Mouse (Mus musculus): ENCODE results near the gene Elf5. TPM values are rescaled to one million over a fixed set of nuclear protein-coding genes. Genes with fewer than 3 reads are reported as not detected.

Elf5 gene
- polyA plus RNA-seq (2015; fragmentation: Nextera tagmentation; extraction: Ambion mirVana) = not detected in 2 replicates

DNA sequence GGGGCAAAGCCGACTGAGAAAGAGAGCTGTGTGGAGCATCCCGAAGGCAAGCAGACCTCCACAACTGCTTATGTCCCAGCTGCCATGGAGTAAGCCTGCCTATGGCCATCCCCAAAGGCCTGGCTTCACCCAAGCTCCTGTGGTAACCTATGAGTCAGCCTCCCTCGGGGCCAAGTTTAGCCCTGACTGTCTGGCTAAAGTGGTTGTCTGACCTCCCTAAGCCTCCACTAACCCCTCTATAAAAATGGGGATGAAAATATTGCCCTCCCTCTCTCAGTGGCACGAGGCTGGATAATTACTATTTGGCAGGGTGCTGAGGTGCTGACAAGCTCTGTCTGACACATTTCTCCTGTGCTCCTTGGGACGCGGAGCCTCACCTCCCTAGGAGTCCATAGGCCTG is at the start of gene Elf5:
TSS of gene Elf5 (plus strand) at position 341 of the 400 bp plus-strand sequence.
- no peaks in the 10 kb centered on the region for H3K9me3 ChIP-seq
- no peak within 1 kb of the TSS for H3K4me3 ChIP-seq
- H3K27me3 ChIP-seq (replicated peaks) = no peaks in the 10 kb centered on the region
- 90% methylated on average over 6 of the region's 6 CpGs for WGBS
- no peak within 1 kb of the TSS for H3K4me2 ChIP-seq
- H3K9ac ChIP-seq = no peak within 1 kb of the TSS
- H3K27ac ChIP-seq = no peak within 1 kb of the TSS
- H3K36me3 ChIP-seq (replicated peaks) = no peaks in the 10 kb centered on the region
- no peaks in the 10 kb centered on the region for H3K4me1 ChIP-seq
- no peak for ATAC-seq (replicated peaks)

DNA sequence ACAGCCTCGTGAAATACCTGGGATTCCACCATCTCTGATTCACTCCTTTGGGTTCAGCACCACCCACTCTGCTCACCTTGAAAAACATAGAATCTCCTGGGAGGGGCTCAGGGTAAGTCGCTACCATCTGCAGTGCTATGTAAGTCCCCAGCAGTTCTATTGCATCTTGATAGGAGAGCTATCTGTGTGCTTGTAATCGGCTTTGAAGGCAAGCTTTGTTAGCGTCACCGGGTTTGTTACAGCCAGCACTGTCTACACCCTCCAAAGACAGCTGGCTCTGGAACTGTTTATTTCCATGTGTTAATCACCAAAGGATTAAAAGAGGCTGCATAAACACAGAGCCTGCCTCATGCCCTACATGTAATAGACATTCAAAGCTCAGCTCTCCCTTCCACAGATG is 38.9 kb upstream of the Elf5 start:
- Histone ChIP-seq H3K27ac (no peak overlapping the region), H3K27me3 (replicated peaks) (no peaks in the 10 kb centered on the region), H3K4me1 (no peaks in the 10 kb centered on the region), H3K9ac (no peak overlapping the region), H3K4me2 (no peak overlapping the region), H3K9me3 (no peaks in the 10 kb centered on the region), H3K36me3 (replicated peaks) (no peaks in the 10 kb centered on the region), H3K4me3 (no peak overlapping the region)
- 72% methylated on average over 5 of the region's 5 CpGs for WGBS
- no peak for ATAC-seq (replicated peaks)

DNA sequence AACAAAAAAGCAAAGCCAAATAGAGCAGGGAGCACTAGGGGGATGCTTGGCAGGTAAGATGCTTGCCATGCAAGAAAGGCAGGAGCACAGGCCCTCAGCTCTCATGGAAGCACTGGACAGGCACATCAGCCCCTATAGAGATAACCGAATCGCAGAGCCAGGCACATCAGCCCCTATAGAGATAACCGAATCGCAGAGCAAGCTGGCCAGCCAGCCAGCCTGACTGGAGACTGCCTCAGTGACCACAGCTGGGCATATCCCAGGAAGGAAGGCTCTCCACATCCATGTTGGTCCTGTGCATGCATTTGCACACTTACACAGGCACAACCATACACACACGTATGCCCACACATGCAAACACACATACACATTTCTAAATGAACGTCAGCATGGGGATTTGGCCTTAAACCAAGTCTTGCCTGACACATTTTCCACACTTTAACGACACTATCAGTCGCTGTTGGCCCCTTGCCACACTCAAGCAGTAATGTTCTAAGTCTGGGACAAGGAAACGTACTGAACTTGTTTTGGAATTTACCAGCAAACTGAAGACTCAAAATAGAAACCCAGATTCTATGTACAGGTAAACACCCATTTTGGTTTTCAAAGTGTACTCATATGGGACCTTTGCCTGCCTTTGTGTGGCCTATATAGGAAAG is 31.9 kb upstream of the Elf5 start:
- no peak overlapping the region for H3K4me3 ChIP-seq

DNA sequence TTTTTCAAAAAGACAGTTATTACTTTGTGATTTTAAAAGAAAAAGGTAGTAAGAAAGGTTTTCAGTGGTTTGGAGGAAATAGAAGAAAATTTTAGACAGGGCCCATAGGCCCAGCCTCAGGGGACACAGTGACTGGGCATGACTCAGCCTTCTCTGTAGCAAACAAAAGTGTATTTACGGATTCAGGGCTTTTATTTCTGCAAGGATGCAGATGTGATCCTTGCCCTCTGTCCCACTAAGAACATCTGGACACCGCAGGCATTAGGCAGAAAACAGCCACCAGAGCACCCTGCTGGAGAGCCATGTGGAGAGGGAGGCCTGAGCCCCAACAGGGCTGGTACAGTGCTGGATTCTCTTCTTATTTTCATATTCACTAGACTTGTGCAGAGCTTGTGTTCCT is 29.3 kb upstream of the Elf5 start:
- Histone ChIP-seq H3K36me3 (replicated peaks) (no peaks in the 10 kb centered on the region), H3K4me1 (no peaks in the 10 kb centered on the region), H3K4me3 (no peak overlapping the region), H3K9ac (no peak overlapping the region), H3K27me3 (replicated peaks) (no peaks in the 10 kb centered on the region), H3K9me3 (no peaks in the 10 kb centered on the region), H3K27ac (no peak overlapping the region), H3K4me2 (no peak overlapping the region)
- ATAC-seq (replicated peaks) = no peak
- 71% methylated on average over 2 of the region's 2 CpGs for WGBS

More for the DNA sequence above, 31.9 kb upstream of the Elf5 start:
- ATAC-seq (replicated peaks) = no peak
- no peak overlapping the region for H3K9ac ChIP-seq
- no peaks in the 10 kb centered on the region for H3K9me3 ChIP-seq
- no peak overlapping the region for H3K4me2 ChIP-seq
- no peaks in the 10 kb centered on the region for H3K4me1 ChIP-seq
- no peaks in the 10 kb centered on the region for H3K36me3 ChIP-seq (replicated peaks)
- 81% methylated on average over 9 of the region's 9 CpGs for WGBS
- H3K27ac ChIP-seq = no peak overlapping the region
- H3K27me3 ChIP-seq (replicated peaks) = no peaks in the 10 kb centered on the region

DNA sequence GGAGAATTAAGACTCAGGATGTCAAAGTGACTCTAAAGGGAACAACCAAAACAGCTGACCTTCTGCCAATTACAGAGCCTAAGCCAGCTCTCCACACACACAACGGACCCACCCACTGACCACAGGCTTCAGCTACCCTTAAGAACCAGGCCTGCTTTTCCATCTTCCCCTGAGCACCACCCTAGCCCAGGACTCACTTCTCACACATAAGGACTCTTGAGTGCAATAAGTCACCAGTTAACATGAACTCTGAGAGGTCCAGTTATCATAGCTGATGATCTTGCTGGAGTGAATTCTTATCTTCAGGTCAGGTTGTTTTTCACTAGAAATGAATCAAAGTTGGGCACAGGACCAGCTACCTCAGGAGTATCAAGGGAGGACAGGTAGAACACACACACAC is 23.6 kb upstream of the Elf5 start:
- Histone ChIP-seq H3K4me1 (0 out of 2 replicates have a peak, but pooled peaks cover 3% of the 10 kb centered on the region), H3K4me3 (no peak overlapping the region), H3K36me3 (replicated peaks) (no peaks in the 10 kb centered on the region), H3K4me2 (no peak overlapping the region), H3K9me3 (no peaks in the 10 kb centered on the region), H3K9ac (no peak overlapping the region), H3K27me3 (replicated peaks) (no peaks in the 10 kb centered on the region), H3K27ac (no peak overlapping the region)
- ATAC-seq (replicated peaks) = no peak
- 97% methylated on average over 1 of the region's 1 CpGs for WGBS

DNA sequence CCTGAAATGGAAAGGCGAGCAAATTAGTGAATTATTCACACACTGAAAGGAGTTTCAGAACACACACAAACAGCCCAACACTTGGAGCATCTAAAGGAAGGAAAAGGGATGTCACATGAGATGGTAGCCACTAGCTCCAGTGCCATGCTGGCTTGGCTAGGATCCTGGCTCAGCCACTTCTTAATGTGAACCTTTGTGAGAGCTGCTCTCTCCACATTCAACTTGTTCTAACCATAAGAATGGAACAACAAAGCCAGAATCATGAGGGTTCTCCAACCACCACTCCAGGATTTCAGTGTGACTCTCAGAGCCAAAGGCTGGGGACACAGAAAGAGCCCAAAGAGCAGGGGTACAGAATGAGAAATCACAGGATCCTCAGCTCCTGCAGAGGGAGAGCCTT is 23.2 kb upstream of the Elf5 start:
- Histone ChIP-seq H3K9me3 (no peaks in the 10 kb centered on the region), H3K36me3 (replicated peaks) (no peaks in the 10 kb centered on the region), H3K27ac (no peak overlapping the region), H3K27me3 (replicated peaks) (no peaks in the 10 kb centered on the region), H3K4me1 (0 out of 2 replicates have a peak, but pooled peaks cover 3% of the 10 kb centered on the region), H3K9ac (no peak overlapping the region), H3K4me3 (no peak overlapping the region), H3K4me2 (no peak overlapping the region)
- WGBS = 83% methylated on average over 1 of the region's 1 CpGs
- no peak for ATAC-seq (replicated peaks)

DNA sequence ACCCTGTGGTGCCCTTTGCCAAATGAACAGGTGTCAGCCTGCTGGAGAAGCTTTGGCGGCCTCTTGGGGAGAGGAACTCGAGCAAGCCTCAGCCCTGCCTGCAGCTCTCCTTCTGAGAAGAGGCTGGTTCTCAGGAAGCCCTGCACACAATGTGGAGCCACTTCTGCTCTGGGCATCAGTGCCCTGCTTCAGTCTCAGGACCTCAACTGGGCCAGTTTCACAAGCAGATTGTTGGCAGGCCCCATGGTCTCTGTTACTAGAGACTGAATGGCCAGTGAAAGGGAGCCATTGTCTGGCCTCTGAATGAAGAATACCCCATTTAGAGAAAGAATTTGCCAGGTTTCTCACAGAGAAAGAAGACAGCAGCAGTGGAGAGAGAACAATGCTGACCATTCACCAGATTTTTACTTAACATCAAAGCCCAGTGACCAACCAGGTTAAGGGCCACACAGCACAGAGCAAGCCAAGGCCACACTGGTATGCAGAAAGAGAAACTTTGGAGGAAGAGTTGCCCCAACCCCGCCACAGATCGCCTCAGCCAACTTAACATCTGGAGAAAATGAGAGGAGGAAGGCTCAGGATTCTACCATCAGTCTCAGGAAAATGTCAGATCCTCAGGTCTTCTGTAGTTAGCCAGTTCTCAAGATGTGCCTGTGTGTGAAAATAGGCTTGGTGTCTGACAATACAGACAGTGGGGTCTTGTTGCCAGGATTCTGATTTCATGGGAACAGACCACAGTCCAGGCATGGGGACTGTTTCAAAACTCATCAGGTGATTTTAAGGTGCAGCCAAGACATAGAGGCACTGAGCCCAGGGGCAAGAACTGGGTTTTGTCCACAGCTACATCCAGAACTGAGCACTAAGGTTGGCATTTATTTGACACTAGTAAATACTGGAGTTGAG is 21.2 kb upstream of the Elf5 start:
- no peak; the same call in 1 of the 2 replicates for ATAC-seq (replicated peaks)
- Histone ChIP-seq H3K4me2 (no peak overlapping the region), H3K27me3 (replicated peaks) (no peaks in the 10 kb centered on the region), H3K9ac (no peak overlapping the region), H3K27ac (peak overlapping the region; percentile 43; the same call in 1 of the 2 replicates), H3K4me1 (0 out of 2 replicates have a peak, but pooled peaks cover 3% of the 10 kb centered on the region), H3K4me3 (no peak overlapping the region), H3K9me3 (no peaks in the 10 kb centered on the region), H3K36me3 (replicated peaks) (no peaks in the 10 kb centered on the region)
- WGBS = 39% methylated on average over 4 of the region's 4 CpGs

DNA sequence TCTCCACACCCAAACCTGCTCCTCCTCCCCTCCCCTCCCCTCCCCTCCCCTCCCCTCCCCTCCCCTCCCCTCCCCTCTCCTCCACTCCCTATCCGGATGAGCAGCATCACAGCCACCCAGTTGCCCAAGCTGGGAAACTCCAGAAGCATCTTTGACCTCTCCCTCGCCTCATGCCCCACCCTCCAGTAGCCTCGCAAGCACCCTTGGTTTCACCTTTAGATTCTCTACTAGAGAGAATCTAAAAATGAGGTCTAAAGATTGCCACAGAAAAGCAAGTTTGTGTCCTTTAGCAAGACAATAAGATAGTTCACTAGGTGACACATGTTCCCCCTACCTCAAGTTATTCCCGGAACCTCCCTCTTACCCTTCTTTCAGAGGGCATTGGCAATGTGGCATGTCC is 19.9 kb upstream of the Elf5 start:
- no peak overlapping the region for H3K4me3 ChIP-seq
- no peak overlapping the region for H3K4me2 ChIP-seq
- no peaks in the 10 kb centered on the region for H3K36me3 ChIP-seq (replicated peaks)
- 0 out of 2 replicates have a peak, but pooled peaks cover 3% of the 10 kb centered on the region for H3K4me1 ChIP-seq
- no peaks in the 10 kb centered on the region for H3K9me3 ChIP-seq
- H3K27me3 ChIP-seq (replicated peaks) = no peaks in the 10 kb centered on the region
- no peak overlapping the region for H3K27ac ChIP-seq
- WGBS = 88% methylated on average over 4 of the region's 4 CpGs
- no peak overlapping the region for H3K9ac ChIP-seq
- no peak for ATAC-seq (replicated peaks)

DNA sequence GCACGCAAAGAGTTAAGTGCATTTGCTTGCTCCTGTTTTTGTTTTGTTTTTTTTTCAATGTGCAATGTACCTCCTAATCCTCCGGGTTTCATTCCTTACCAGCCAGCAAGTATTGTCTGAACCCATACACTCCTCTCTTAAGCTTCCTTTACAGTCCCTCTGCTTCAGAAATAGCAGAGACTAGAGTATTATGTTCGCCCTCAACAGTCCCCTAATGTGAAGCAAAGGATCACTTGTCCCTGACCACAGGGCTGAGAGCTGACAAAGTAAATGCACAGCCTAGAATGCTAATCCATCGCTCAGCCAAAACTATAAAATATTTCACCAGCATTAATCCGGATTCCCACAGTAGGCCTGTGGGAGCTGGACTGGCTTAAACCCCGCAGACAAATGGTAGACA is 13.4 kb upstream of the Elf5 start:
- Histone ChIP-seq H3K9me3 (no peaks in the 10 kb centered on the region), H3K4me1 (no peaks in the 10 kb centered on the region), H3K9ac (no peak overlapping the region), H3K27ac (no peak overlapping the region), H3K4me2 (no peak overlapping the region), H3K4me3 (no peak overlapping the region), H3K27me3 (replicated peaks) (no peaks in the 10 kb centered on the region), H3K36me3 (replicated peaks) (no peaks in the 10 kb centered on the region)
- 47% methylated on average over 6 of the region's 6 CpGs for WGBS
- no peak for ATAC-seq (replicated peaks)

DNA sequence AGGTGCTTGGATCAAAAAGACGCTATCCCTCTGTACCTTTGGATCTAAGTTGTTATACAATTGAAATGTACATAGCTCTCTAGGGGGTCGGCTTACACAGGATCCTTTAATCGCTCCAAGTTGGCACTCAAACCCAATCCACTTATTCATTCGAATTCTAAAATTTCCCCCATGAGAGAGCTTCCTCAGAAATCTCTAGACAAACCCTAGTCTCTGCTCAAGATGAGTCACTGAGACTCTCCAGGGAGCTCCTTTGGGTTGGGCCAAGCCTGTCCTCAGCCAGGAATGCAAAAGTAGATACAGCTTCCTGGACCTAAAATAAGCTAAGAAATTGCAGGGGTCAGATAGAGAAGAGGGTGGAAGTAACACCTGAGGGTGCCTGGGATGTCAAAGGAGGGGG is 10.8 kb upstream of the Elf5 start:
- no peak overlapping the region for H3K4me3 ChIP-seq
- no peaks in the 10 kb centered on the region for H3K36me3 ChIP-seq (replicated peaks)
- no peak overlapping the region for H3K27ac ChIP-seq
- no peaks in the 10 kb centered on the region for H3K9me3 ChIP-seq
- H3K27me3 ChIP-seq (replicated peaks) = no peaks in the 10 kb centered on the region
- 71% methylated on average over 4 of the region's 4 CpGs for WGBS
- no peak for ATAC-seq (replicated peaks)
- no peak overlapping the region for H3K4me2 ChIP-seq
- H3K4me1 ChIP-seq = no peaks in the 10 kb centered on the region
- no peak overlapping the region for H3K9ac ChIP-seq

DNA sequence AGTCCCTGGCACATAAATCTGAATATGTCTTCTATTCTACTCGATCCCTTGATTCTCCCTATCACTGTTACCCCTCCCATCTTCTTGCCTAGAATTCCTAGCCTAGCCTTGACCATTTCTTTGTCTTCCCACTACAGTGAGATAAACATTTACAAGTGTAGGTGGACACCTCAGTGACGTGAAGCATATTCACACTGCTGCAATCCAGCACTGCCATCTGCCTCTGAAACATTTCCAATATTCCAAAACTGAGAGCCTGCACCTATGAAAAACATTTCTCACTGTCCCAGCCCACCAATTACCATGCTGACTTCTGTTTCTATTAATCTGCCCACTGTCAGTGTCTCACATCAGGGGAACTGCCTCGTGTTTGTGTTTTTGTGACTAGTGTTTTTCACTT is 5.2 kb upstream of the Elf5 start:
- Histone ChIP-seq H3K4me1 (no peaks in the 10 kb centered on the region), H3K36me3 (replicated peaks) (no peaks in the 10 kb centered on the region), H3K9me3 (no peaks in the 10 kb centered on the region), H3K27ac (no peak overlapping the region), H3K27me3 (replicated peaks) (no peaks in the 10 kb centered on the region), H3K4me2 (no peak overlapping the region), H3K9ac (no peak overlapping the region), H3K4me3 (no peak overlapping the region)
- ATAC-seq (replicated peaks) = no peak
- WGBS = 84% methylated on average over 3 of the region's 3 CpGs

DNA sequence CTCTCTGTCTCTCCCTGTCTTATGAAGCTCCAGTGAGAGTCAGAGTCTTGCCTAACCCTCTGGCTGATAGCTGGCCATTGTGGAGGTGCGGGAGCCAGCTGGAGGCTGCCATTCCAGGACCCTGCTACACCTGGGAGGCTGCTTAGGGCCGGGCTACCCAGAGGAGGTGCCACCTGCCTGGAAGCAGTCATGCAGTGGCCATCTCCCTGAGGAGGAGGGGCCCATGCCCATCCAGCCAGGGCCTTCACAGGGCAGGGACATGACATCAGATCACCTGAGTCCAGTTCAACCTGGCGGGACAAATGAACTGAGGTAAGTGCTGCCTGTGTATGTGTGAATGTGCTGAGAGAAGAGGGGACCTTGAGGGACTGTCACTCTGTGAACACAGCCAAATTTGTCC is 328 bp downstream of the Elf5 start:
- H3K27me3 ChIP-seq (replicated peaks) = no peaks in the 10 kb centered on the region
- no peaks in the 10 kb centered on the region for H3K4me1 ChIP-seq
- H3K36me3 ChIP-seq (replicated peaks) = no peaks in the 10 kb centered on the region
- 91% methylated on average over 3 of the region's 3 CpGs for WGBS
- H3K9ac ChIP-seq = no peak overlapping the region
- no peak overlapping the region for H3K27ac ChIP-seq
- H3K4me3 ChIP-seq = no peak overlapping the region
- H3K4me2 ChIP-seq = no peak overlapping the region
- no peak for ATAC-seq (replicated peaks)
- no peaks in the 10 kb centered on the region for H3K9me3 ChIP-seq
